Mouse (Mus musculus) lung, embryonic 14.5 days (tissue): ENCODE measurements around the gene Ubr7. TPM values are rescaled to one million over a fixed set of nuclear protein-coding genes. Genes with fewer than 3 reads are reported as not detected.
A peak's percentile ranks its signal among the peaks of the same experiment; 100 is the strongest.

ENCODE experiments used
- ATAC-seq: fragments of 200-750 bp; cut with Nextera tagmentation; 2 replicates; pipeline ENCODE4 v1.8.0; 2017; ENCODE audit warnings: mild to moderate bottlenecking, moderate TSS enrichment, moderate library complexity; ENCODE audit not compliant: insufficient read depth
- DNase-seq: peaks from one replicate; pipeline ENCODE4 v3.0.0-alpha.2; 2015
- H3K27ac ChIP-seq: fragments of 300-500 bp; sonication (generic); 2 replicates; pipeline ENCODE4 v1.5.1; 2014; ENCODE audit warnings: low read depth, mild to moderate bottlenecking, moderate library complexity
- H3K27me3 ChIP-seq: fragments of 300-500 bp; sonication (generic); 2 replicates; pipeline ENCODE4 v1.6.1; 2014; ENCODE audit warnings: low read length, control low read depth; ENCODE audit not compliant: insufficient read depth
- H3K36me3 ChIP-seq: fragments of 300-500 bp; sonication (generic); 2 replicates; pipeline ENCODE4 v1.6.1; 2014; ENCODE audit warnings: control low read depth; ENCODE audit not compliant: insufficient read depth
- H3K4me1 ChIP-seq: fragments of 300-500 bp; sonication (generic); 2 replicates; pipeline ENCODE4 v1.6.1; 2014; ENCODE audit warnings: antibody characterized with exemption, control low read depth; ENCODE audit not compliant: insufficient read depth
- H3K4me2 ChIP-seq: fragments of 300-500 bp; sonication (generic); 2 replicates; pipeline ENCODE4 v1.6.1; 2014; ENCODE audit warnings: mild to moderate bottlenecking
- H3K4me3 ChIP-seq: fragments of 300-500 bp; sonication (generic); 2 replicates; pipeline ENCODE4 v1.5.1; 2014; ENCODE audit warnings: low read depth, low read length
- H3K9ac ChIP-seq: fragments of 300-500 bp; sonication (generic); 2 replicates; pipeline ENCODE4 v1.6.1; 2014
- H3K9me3 ChIP-seq: fragments of 300-500 bp; sonication (generic); 2 replicates; pipeline ENCODE4 v1.6.1; 2016; ENCODE audit warnings: low read depth, low read length, control low read depth
- CTCF ChIP-seq: IDR thresholded peaks from 2 replicates; pipeline ENCODE4 v1.5.1; 2016; ENCODE audit warnings: antibody characterized with exemption, low read depth
- WGBS: fragments of 180-500 bp; shearing (Covaris S2); extraction: QIAGEN DNeasy Blood & Tissue Kit; methylation state at CpG from one replicate; pipeline ENCODE4 v1.1.7; 2014; 5-methylcytosine and 5-hydroxymethylcytosine counted together
- polyA plus RNA-seq: library from polyadenylated mRNA; unstranded; fragments of >200 nt; fragmentation: Nextera tagmentation; extraction: Ambion mirVana; gene quantifications from 2 replicates; pipeline ENCODE4 v1.2.1, GENCODE M21; 2014

Ubr7 gene
- polyA plus RNA-seq, 1 experiment from 2014 or later = 53.2 TPM

DNA sequence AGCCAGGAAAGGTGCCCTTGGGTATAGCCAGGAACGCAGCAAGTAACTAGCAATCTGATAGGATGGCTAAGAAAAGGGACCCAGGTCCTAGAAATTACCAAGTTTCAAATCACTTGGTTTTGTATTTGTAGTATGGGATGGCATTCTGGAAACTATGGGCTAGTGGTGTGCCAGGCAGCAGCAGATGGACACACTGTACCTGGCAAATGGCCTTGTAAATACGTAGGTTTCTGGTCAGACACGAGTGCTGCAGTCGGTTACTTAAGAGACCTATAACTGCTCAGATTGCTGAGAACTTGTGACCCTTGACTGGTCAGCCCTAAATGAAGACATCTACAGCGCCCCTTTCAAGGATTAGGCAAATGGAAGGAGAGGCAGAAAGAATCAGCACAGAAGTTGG is 20.4 kb downstream of the Ubr7 start:
- Histone ChIP-seq H3K4me1 (no peaks in the 10 kb centered on the region), H3K36me3 (peaks cover 47% of the 10 kb centered on the region), H3K9me3 (no peaks in the 10 kb centered on the region), H3K27ac (no peak overlapping the region), H3K9ac (no peak overlapping the region), H3K4me2 (no peak overlapping the region), H3K4me3 (no peak overlapping the region), H3K27me3 (no peaks in the 10 kb centered on the region)
- DNase-seq (no peak), ATAC-seq (no peak)
- TF ChIP-seq CTCF = no peak
- WGBS = 83% methylated on average over 5 of the region's 5 CpGs

DNA sequence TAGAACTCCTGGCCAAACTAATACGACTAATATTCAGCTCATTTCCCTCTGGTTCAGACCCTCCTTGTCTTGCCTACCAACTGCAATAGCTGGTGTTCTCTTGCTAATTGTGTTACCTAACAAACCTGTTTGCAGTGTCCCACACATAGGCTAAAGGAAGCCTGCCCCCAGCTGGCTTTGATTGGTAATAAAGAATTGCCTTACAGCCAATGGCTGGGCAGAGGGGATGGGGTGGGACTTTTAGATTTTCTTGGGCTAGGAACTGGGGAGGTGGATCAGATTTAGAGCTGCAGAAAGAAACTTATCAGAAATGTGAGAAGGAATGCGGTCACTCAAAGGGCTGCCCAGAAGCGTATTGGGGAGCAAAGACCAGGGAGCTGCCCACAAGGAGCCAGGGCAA is 21.7 kb downstream of the Ubr7 start:
- Histone ChIP-seq H3K9me3 (no peaks in the 10 kb centered on the region), H3K27me3 (no peaks in the 10 kb centered on the region), H3K9ac (no peak overlapping the region), H3K36me3 (peaks cover 45% of the 10 kb centered on the region), H3K27ac (no peak overlapping the region), H3K4me2 (no peak overlapping the region), H3K4me1 (no peaks in the 10 kb centered on the region), H3K4me3 (no peak overlapping the region)
- DNase-seq (peak; percentile 44), ATAC-seq (peak; percentile 57; the same call in 1 of the 2 replicates)
- peak; percentile 31 for TF ChIP-seq CTCF
- WGBS = 45% methylated on average over 3 of the region's 3 CpGs

DNA sequence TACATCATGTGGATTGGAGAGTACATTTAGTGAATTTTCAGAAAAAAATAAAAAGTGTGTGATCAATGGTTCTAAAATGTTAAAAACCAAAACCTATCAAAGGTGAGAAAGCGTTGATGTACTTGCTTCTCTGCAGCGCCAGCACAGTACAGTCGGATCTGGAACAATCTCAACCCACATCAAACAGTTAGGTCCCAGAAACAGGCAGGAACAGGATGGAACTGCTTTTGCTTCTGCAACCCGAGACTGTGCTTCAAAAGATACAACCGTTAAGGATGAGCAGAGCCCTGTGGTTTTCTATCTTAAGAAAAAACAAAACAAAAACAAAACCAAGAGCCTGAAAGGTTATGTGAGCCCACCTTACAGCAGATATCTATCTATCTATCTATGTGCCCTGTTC is 25.1 kb downstream of the Ubr7 start:
- H3K27ac ChIP-seq = no peak overlapping the region
- ATAC-seq (no peak), DNase-seq (no peak)
- no peak for TF ChIP-seq CTCF
- H3K9ac ChIP-seq = no peak overlapping the region
- no peaks in the 10 kb centered on the region for H3K9me3 ChIP-seq
- no peak overlapping the region for H3K4me2 ChIP-seq
- no peaks in the 10 kb centered on the region for H3K4me1 ChIP-seq
- no peaks in the 10 kb centered on the region for H3K27me3 ChIP-seq
- peaks cover 46% of the 10 kb centered on the region for H3K36me3 ChIP-seq
- H3K4me3 ChIP-seq = no peak overlapping the region
- 91% methylated on average over 5 of the region's 5 CpGs for WGBS

DNA sequence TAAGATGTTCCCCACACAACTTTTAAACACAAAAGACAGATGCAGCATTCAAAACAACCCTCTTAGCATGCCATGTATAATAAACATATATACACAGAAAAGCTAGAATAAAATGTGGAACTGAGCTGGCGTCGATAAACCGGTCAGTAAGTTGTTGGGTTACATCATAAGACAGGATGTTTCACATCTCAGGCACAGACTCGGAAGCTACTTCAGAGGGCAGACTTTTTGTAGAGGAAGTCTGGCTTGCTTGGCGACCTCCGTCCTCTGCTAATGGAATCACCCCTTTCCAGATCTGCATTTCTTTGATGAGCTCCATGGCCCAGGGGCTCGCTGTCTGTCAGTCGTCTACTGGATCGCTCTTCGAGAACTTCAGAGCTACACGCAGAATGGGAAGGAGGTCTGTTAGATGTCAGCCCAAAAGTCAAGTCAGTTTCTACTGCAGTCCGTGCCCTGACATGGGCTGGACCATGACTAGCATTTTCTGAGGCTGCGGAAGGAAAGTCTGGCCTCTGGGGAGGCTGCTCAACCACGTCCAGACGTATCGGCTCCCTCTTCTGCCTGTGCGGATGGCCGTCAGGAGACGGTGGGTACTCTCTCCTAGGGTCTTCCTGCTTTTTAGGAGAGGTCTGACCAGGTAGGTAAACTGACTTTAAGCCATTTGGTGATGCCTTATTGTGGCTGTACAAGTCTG is 27.3 kb downstream of the Ubr7 start:
- Histone ChIP-seq H3K9ac (no peak overlapping the region), H3K4me1 (no peaks in the 10 kb centered on the region), H3K27ac (no peak overlapping the region), H3K36me3 (peaks cover 62% of the 10 kb centered on the region), H3K4me2 (no peak overlapping the region), H3K9me3 (no peaks in the 10 kb centered on the region), H3K4me3 (no peak overlapping the region), H3K27me3 (no peaks in the 10 kb centered on the region)
- WGBS = 88% methylated on average over 19 of the region's 19 CpGs
- TF ChIP-seq CTCF = no peak
- ATAC-seq (no peak), DNase-seq (no peak)

DNA sequence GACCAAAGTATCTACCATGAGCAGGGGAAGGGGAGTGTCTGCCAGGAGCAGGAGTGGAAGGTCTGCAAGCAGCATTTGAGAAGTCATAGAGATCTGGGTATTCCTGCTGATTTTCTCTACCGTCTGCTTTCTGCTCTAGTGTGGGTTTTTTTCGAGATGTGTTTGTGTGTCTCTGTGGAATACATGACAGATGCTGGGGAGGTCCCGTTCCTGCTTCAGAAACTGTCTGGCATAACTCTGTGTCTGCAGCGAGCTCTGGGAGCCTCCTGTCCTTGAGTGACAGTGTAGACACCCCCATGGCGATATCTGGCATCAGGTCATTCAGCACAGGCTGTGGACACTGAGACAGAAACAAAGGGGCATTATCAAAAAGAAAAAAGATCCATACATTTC is 27.8 kb downstream of the Ubr7 start:
- H3K9ac ChIP-seq = no peak overlapping the region
- H3K27ac ChIP-seq = no peak overlapping the region
- DNase-seq (no peak), ATAC-seq (no peak)
- TF ChIP-seq CTCF = no peak
- no peak overlapping the region for H3K4me2 ChIP-seq
- WGBS = 88% methylated on average over 5 of the region's 5 CpGs
- no peaks in the 10 kb centered on the region for H3K4me1 ChIP-seq
- H3K4me3 ChIP-seq = no peak overlapping the region
- H3K9me3 ChIP-seq = no peaks in the 10 kb centered on the region
- peaks cover 67% of the 10 kb centered on the region for H3K36me3 ChIP-seq
- H3K27me3 ChIP-seq = no peaks in the 10 kb centered on the region

DNA sequence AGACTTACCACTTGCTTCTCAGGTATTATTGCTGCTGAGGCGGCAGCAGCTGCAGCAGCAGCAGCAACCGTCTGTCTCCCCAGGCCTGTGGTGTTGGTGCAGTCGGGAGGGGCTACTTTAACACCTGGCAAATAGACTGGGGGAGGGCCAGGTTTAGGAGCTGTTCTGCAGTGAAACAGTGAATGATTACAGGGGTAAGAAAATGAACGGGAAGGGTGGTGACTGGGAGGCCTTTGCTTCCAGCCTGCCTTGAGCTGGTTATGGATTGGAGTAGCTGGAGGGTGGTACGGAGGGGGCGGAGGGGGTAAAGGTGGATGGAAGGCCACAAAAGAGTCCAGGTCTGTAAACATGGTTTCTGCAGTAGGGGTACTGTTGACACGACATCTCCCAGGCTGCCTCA is 30.2 kb downstream of the Ubr7 start:
- H3K9ac ChIP-seq = no peak overlapping the region
- no peak overlapping the region for H3K4me2 ChIP-seq
- DNase-seq (no peak), ATAC-seq (no peak)
- no peak overlapping the region for H3K4me3 ChIP-seq
- WGBS = 80% methylated on average over 7 of the region's 7 CpGs
- no peaks in the 10 kb centered on the region for H3K4me1 ChIP-seq
- no peak for TF ChIP-seq CTCF
- no peaks in the 10 kb centered on the region for H3K27me3 ChIP-seq
- no peaks in the 10 kb centered on the region for H3K9me3 ChIP-seq
- peaks cover 81% of the 10 kb centered on the region for H3K36me3 ChIP-seq
- H3K27ac ChIP-seq = no peak overlapping the region

DNA sequence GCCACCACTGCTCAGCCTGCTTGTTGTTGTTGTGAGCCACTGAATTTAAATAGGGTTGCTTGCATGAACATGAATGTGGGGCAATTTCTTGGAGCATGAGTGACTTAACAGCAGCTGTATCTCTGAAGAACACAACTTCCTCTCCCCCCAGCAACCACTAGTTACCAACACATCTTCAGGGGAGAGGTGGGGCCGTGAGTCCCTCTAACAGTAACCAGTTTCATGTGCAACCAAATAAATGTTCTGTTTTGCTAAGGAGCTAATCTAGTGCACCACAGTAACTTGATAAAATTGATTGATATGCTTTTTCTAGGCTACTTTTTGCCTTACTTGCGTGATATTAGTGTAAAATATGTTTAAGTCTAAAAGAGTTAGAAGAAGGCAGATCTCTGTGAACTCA is 41.8 kb downstream of the Ubr7 start:
- no peaks in the 10 kb centered on the region for H3K9me3 ChIP-seq
- TF ChIP-seq CTCF = no peak
- no peaks in the 10 kb centered on the region for H3K27me3 ChIP-seq
- H3K4me2 ChIP-seq = no peak overlapping the region
- peaks cover 17% of the 10 kb centered on the region for H3K36me3 ChIP-seq
- 76% methylated on average over 2 of the region's 2 CpGs for WGBS
- DNase-seq (no peak), ATAC-seq (no peak)
- H3K4me1 ChIP-seq = no peaks in the 10 kb centered on the region
- no peak overlapping the region for H3K27ac ChIP-seq
- no peak overlapping the region for H3K4me3 ChIP-seq
- H3K9ac ChIP-seq = no peak overlapping the region
